Comparison of ENCODE assay signal across 14 mouse cellular contexts in genomic region chr6:28890426-28890825, GRCm38 (mm10). TPM values are rescaled to one million over a fixed set of nuclear protein-coding genes. Genes with fewer than 3 reads are reported as not detected.
DNase-seq lines count a peak whose midpoint lies in the region; ATAC-seq and TF ChIP-seq lines count a peak whose summit lies in the region.
"Had no signal": no experiment of that assay in that cellular context is flagged by ENCODE, and none has a peak within 500 bp of the region (broad histone marks: within the 10 kb centered on the region; RNA-seq: fewer than 3 reads in every experiment).

No protein-coding gene starts in this region.

- H3K4me1 ChIP-seq in forebrain, embryonic 15.5 days = peaks cover 23% of the 10 kb centered on the region
- H3K4me1 ChIP-seq in forebrain, embryonic 12.5 days = peaks cover 14% of the 10 kb centered on the region
- peaks cover 33% of the 10 kb centered on the region for H3K4me1 ChIP-seq in neural tube, embryonic 12.5 days
- peaks cover 10% of the 10 kb centered on the region; the same call in 1 of the 2 replicates for H3K4me1 ChIP-seq in midbrain, postnatal 0 days (ENCODE audit: insufficient read depth, low read length)
- no peaks in the 10 kb centered on the region for H3K4me1 ChIP-seq in intestine, embryonic 16.5 days (ENCODE audit: control insufficient read depth, insufficient read depth, low read length)

- H3K27ac ChIP-seq in forebrain, embryonic 15.5 days (replicated peaks) = peak overlapping the region; percentile 24
- H3K27ac ChIP-seq in forebrain, embryonic 12.5 days = no peak overlapping the region
- no peak overlapping the region for H3K27ac ChIP-seq in neural tube, embryonic 12.5 days
- H3K27ac ChIP-seq in layer of hippocampus, adult 2 months = peak overlapping the region; percentile 76; the same call in 1 of the 2 replicates
- H3K27ac ChIP-seq in midbrain, postnatal 0 days (ENCODE audit: low read depth, low read length) = peak overlapping the region; percentile 51; the same call in 1 of the 2 replicates
- H3K27ac ChIP-seq in intestine, embryonic 16.5 days (ENCODE audit: low read length) = no peak overlapping the region

- no peak overlapping the region for H3K4me3 ChIP-seq in forebrain, embryonic 15.5 days
- H3K4me3 ChIP-seq in forebrain, embryonic 12.5 days (replicated peaks) = no peak overlapping the region
- H3K4me3 ChIP-seq in neural tube, embryonic 12.5 days = no peak overlapping the region
- H3K4me3 ChIP-seq in layer of hippocampus, adult 2 months = no peak overlapping the region
- H3K4me3 ChIP-seq in midbrain, postnatal 0 days (ENCODE audit: low read depth, low read length) = no peak overlapping the region
- no peak overlapping the region for H3K4me3 ChIP-seq in intestine, embryonic 16.5 days (ENCODE audit: low read length)

- H3K36me3 ChIP-seq in forebrain, embryonic 15.5 days = 0 out of 2 replicates have a peak, but pooled peaks cover 10% of the 10 kb centered on the region
- H3K36me3 ChIP-seq in forebrain, embryonic 12.5 days (replicated peaks) = peaks cover 21% of the 10 kb centered on the region
- peaks cover 24% of the 10 kb centered on the region for H3K36me3 ChIP-seq in neural tube, embryonic 12.5 days
- 0 out of 2 replicates have a peak, but pooled peaks cover 17% of the 10 kb centered on the region for H3K36me3 ChIP-seq in midbrain, postnatal 0 days (ENCODE audit: insufficient read depth, low read length)
- peaks cover 10% of the 10 kb centered on the region for H3K36me3 ChIP-seq in intestine, embryonic 16.5 days (ENCODE audit: control insufficient read depth, insufficient read depth, low read length)

- TF ChIP-seq CTCF in layer of hippocampus, adult 2 months (conservative IDR thresholded peaks at IDR 0.05) = no peak
- TF ChIP-seq CTCF in midbrain, postnatal 0 days (IDR thresholded peaks at IDR 0.05) = no peak

- peak; percentile 49 for ATAC-seq in forebrain, embryonic 15.5 days (replicated peaks)
- ATAC-seq in forebrain, embryonic 12.5 days (ENCODE audit: low FRiP score) = no peak
- peak; percentile 48 for ATAC-seq in neural tube, embryonic 12.5 days (ENCODE audit: low FRiP score, low read depth)
- peak; percentile 29 for ATAC-seq in midbrain, postnatal 0 days (ENCODE audit: low FRiP score)
- no peak for ATAC-seq in intestine, embryonic 16.5 days
- ATAC-seq: inflammation-experienced regulatory T-cells, adult 6 months; liver, postnatal 0 days had no signal

- no peak overlapping the region for H3K4me2 ChIP-seq in forebrain, embryonic 15.5 days (replicated peaks)
- H3K4me2 ChIP-seq in forebrain, embryonic 12.5 days = no peak overlapping the region
- no peak overlapping the region for H3K4me2 ChIP-seq in neural tube, embryonic 12.5 days (replicated peaks)
- H3K4me2 ChIP-seq in midbrain, postnatal 0 days (ENCODE audit: low read depth, low read length, poor library complexity, severe bottlenecking) = no peak overlapping the region
- no peak overlapping the region for H3K4me2 ChIP-seq in intestine, embryonic 16.5 days (ENCODE audit: low read depth, low read length)

- no peaks in the 10 kb centered on the region; the same call in 1 of the 2 replicates for H3K27me3 ChIP-seq in forebrain, embryonic 15.5 days
- peaks cover 20% of the 10 kb centered on the region; the same call in 1 of the 2 replicates for H3K27me3 ChIP-seq in forebrain, embryonic 12.5 days
- no peaks in the 10 kb centered on the region for H3K27me3 ChIP-seq in neural tube, embryonic 12.5 days (replicated peaks)
- H3K27me3 ChIP-seq in midbrain, postnatal 0 days (ENCODE audit: insufficient read depth, low read length) = no peaks in the 10 kb centered on the region
- H3K27me3 ChIP-seq in intestine, embryonic 16.5 days (replicated peaks; ENCODE audit: control insufficient read depth, insufficient read depth, low read length) = no peaks in the 10 kb centered on the region

- H3K9me3 ChIP-seq in forebrain, embryonic 15.5 days = no peaks in the 10 kb centered on the region
- no peaks in the 10 kb centered on the region for H3K9me3 ChIP-seq in forebrain, embryonic 12.5 days
- H3K9me3 ChIP-seq in neural tube, embryonic 12.5 days = no peaks in the 10 kb centered on the region
- H3K9me3 ChIP-seq in midbrain, postnatal 0 days (ENCODE audit: low read length) = no peaks in the 10 kb centered on the region
- H3K9me3 ChIP-seq in intestine, embryonic 16.5 days (ENCODE audit: control insufficient read depth, low read length) = no peaks in the 10 kb centered on the region

- H3K9ac ChIP-seq in forebrain, embryonic 15.5 days (replicated peaks) = no peak overlapping the region
- H3K9ac ChIP-seq in forebrain, embryonic 12.5 days = no peak overlapping the region
- H3K9ac ChIP-seq in neural tube, embryonic 12.5 days = no peak overlapping the region
- no peak overlapping the region for H3K9ac ChIP-seq in midbrain, postnatal 0 days (replicated peaks; ENCODE audit: low read length, poor library complexity, severe bottlenecking)
- no peak overlapping the region for H3K9ac ChIP-seq in intestine, embryonic 16.5 days (ENCODE audit: low read depth, low read length)
- H3K9ac ChIP-seq: liver, postnatal 0 days had no signal

- DNase-seq in neural tube, embryonic 10.5 days (ENCODE audit: extremely low spot score, low spot score) = no peak
- DNase-seq in layer of hippocampus, adult 2 months (ENCODE audit: low spot score in 2 of 2) = peak; percentile 43 to 61
- peak; percentile 79 for DNase-seq in midbrain, postnatal 0 days (ENCODE audit: low spot score)
- DNase-seq in cerebellum, adult 11-12 months = no peak
- DNase-seq: adrenal gland, postnatal 14 days; embryo, embryonic 11 days; heart, adult 18-20 months; liver, postnatal 0 days; lung, postnatal 4 days had no signal

- WGBS in forebrain, embryonic 15.5 days = 39% methylated on average over 6 of the region's 6 CpGs
- 66% methylated on average over 6 of the region's 6 CpGs for WGBS in forebrain, embryonic 12.5 days
- 63% methylated on average over 6 of the region's 6 CpGs for WGBS in neural tube, embryonic 12.5 days
- 40% methylated on average over 6 of the region's 6 CpGs for WGBS in midbrain, postnatal 0 days
- WGBS in intestine, embryonic 16.5 days = 85% methylated on average over 6 of the region's 6 CpGs

RNA-seq across cellular contexts. Expression of gene Lrrc4, which starts 58.9 kb away (rescaled TPM):
- polyA plus RNA-seq in forebrain, embryonic 15.5 days (2015; fragmentation: Nextera tagmentation; extraction: Ambion mirVana) = 6.4 and 6.5 TPM in 2 replicates
- polyA plus RNA-seq in forebrain, embryonic 12.5 days (2016; fragmentation: Nextera tagmentation; extraction: Ambion mirVana) = 3.0 and 3.1 TPM in 2 replicates
- 6.5 and 6.9 TPM in 2 replicates for polyA plus RNA-seq in neural tube, embryonic 12.5 days (2016; fragmentation: Nextera tagmentation; extraction: Ambion mirVana)
- total RNA-seq in layer of hippocampus, adult 2 months (2021) = 10 to 100 TPM; 96.2 to 98.8 TPM
- total RNA-seq in midbrain, postnatal 0 days (2014; rRNA removed) = 45.0 and 61.2 TPM in 2 replicates
- 5.8 and 5.9 TPM in 2 replicates for polyA plus RNA-seq in midbrain, postnatal 0 days (2015; fragmentation: Nextera tagmentation; extraction: Ambion mirVana)
- 0.65 and 0.77 TPM in 2 replicates for polyA plus RNA-seq in intestine, embryonic 16.5 days (2015; fragmentation: Nextera tagmentation; extraction: Ambion mirVana)

Comparison
In these comparisons a context has a peak if more than half of its experiments do, and no peak if none do; other contexts are left out.
1. ATAC-seq: peak in forebrain, embryonic 15.5 days (single experiment), neural tube, embryonic 12.5 days (single experiment) and midbrain, postnatal 0 days (single experiment); none in forebrain, embryonic 12.5 days (single experiment) and intestine, embryonic 16.5 days (single experiment).
2. H3K27ac ChIP-seq: peak in forebrain, embryonic 15.5 days (single experiment), layer of hippocampus, adult 2 months (single experiment) and midbrain, postnatal 0 days (single experiment); none in forebrain, embryonic 12.5 days (single experiment), neural tube, embryonic 12.5 days (single experiment) and intestine, embryonic 16.5 days (single experiment).
3. DNase-seq: peak in layer of hippocampus, adult 2 months (2 of 2) and midbrain, postnatal 0 days (single experiment); none in neural tube, embryonic 10.5 days (single experiment) and cerebellum, adult 11-12 months (single experiment).